Mouse (Mus musculus) G1E (cell line): Measurements from ENCODE around the gene Gm3854.

Experiments used
- CTCF ChIP-seq: IDR thresholded peaks from 2 replicates; pipeline ENCODE4 v1.5.1; 2012; ENCODE audit warnings: low read depth, low read length, inconsistent platforms, mixed read lengths
- GATA1 ChIP-seq: IDR thresholded peaks from 2 replicates; pipeline ENCODE4 v1.6.1; 2012; ENCODE audit warnings: borderline replicate concordance, low read length, inconsistent platforms, mixed read lengths
- GATA2 ChIP-seq: IDR thresholded peaks from 2 replicates; pipeline ENCODE4 v1.6.1; 2012; ENCODE audit warnings: low read depth, low read length, inconsistent platforms, borderline replicate concordance
- POLR2AphosphoS5 ChIP-seq: IDR thresholded peaks from 2 replicates; pipeline ENCODE4 v1.6.1; 2012; ENCODE audit warnings: low read depth, low read length, inconsistent platforms; ENCODE audit not compliant: insufficient replicate concordance
- TAL1 ChIP-seq: conservative IDR thresholded peaks from 2 replicates; pipeline ENCODE4 v1.6.1; 2012; ENCODE audit warnings: low read depth, low read length, inconsistent platforms, mixed read lengths

DNA sequence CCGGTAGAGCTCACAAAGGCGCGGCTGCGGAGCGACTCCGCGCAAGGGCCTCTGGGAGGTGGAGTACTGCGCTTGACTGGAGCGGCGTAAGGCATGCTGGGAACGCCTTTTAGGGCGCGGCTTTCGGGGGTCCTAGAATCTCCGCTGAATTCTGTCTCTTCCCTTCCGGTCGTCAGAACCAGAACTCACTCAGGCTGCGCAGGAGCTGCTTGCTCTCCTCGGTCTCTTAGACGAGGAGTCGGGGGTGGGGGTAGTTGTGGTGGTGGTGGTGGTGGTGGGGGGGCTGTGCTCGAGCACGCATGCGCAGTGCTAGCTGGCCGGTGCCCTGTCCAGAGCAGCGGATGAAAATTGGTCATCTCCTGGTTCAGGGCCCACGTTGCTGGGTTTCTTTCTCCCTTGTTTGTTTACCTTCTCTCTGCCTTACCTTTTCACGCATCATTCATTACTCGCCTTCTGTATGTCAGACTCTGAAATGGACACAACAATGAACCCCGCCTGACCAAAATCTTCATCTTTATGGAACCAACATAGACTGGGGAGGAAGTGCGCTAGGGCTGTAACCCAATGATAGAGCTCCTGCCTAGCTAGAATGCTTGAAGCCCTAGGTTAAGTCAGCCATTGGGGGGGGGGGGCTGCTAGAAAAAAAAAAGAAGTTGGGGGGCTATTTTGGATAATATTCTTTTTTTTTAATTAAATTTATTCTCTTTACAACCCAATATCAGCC lies 12.2 kb upstream of the Gm3854 start, which contains the start of gene Zfp583:
- TF ChIP-seq CTCF (no peak), GATA2 (no peak), POLR2AphosphoS5 (no peak), GATA1 (no peak), TAL1 (no peak)
